Mouse (Mus musculus) lung, postnatal 36 days (tissue): ENCODE results near the gene Fryl.

Source experiments
- DNase-seq: peaks from one replicate; pipeline ENCODE4 v3.0.0; 2022; ENCODE audit warnings: mixed read lengths

Gene Fryl

GRCm38 (mm10) chr5:72995379-72995778 is 261.0 kb downstream of the Fryl start:
- DNase-seq = no peak

GRCm38 (mm10) chr5:72994928-72995327 is 261.5 kb downstream of the Fryl start:
- DNase-seq = no peak

- no peak for DNase-seq
Observed at GRCm38 (mm10) chr5:72994424-72994823, 262.0 kb downstream of the Fryl start.

GRCm38 (mm10) chr5:72992474-72992873 is 263.9 kb downstream of the Fryl start:
- DNase-seq = no peak

GRCm38 (mm10) chr5:72989756-72990155 is 266.7 kb downstream of the Fryl start:
- no peak for DNase-seq

GRCm38 (mm10) chr5:72987786-72988185 is 268.6 kb downstream of the Fryl start:
- DNase-seq = no peak

GRCm38 (mm10) chr5:72984091-72984490 is 272.3 kb downstream of the Fryl start:
- DNase-seq = peak; percentile 53

GRCm38 (mm10) chr5:72976539-72976938 is 279.9 kb downstream of the Fryl start:
- DNase-seq = no peak

- no peak for DNase-seq
Observed at GRCm38 (mm10) chr5:72975996-72976395, 280.4 kb downstream of the Fryl start.

- DNase-seq = no peak
Observed at GRCm38 (mm10) chr5:72974602-72975001, 281.8 kb downstream of the Fryl start, which contains the start of gene Gm10135. Gm10135 (minus strand) TSS chr5:72974702.

- DNase-seq = peak; percentile 8
Observed at GRCm38 (mm10) chr5:72972934-72973333, 283.5 kb downstream of the Fryl start.

GRCm38 (mm10) chr5:72972435-72972834 is 284.0 kb downstream of the Fryl start:
- DNase-seq = no peak
